Mouse (Mus musculus) lung, embryonic 14.5 days (tissue): ENCODE data around the gene Psph. TPM values are rescaled to one million over a fixed set of nuclear protein-coding genes. Genes with fewer than 3 reads are reported as not detected.

ENCODE experiments used
- ATAC-seq: fragments of 200-750 bp; cut with Nextera tagmentation; 2 replicates; pipeline ENCODE4 v1.8.0; 2017; ENCODE audit warnings: mild to moderate bottlenecking, moderate TSS enrichment, moderate library complexity; ENCODE audit not compliant: insufficient read depth
- DNase-seq: peaks from one replicate; pipeline ENCODE4 v3.0.0-alpha.2; 2015
- H3K27ac ChIP-seq: fragments of 300-500 bp; sonication (generic); 2 replicates; pipeline ENCODE4 v1.5.1; 2014; ENCODE audit warnings: low read depth, mild to moderate bottlenecking, moderate library complexity
- H3K27me3 ChIP-seq: fragments of 300-500 bp; sonication (generic); 2 replicates; pipeline ENCODE4 v1.6.1; 2014; ENCODE audit warnings: low read length, control low read depth; ENCODE audit not compliant: insufficient read depth
- H3K36me3 ChIP-seq: fragments of 300-500 bp; sonication (generic); 2 replicates; pipeline ENCODE4 v1.6.1; 2014; ENCODE audit warnings: control low read depth; ENCODE audit not compliant: insufficient read depth
- H3K4me1 ChIP-seq: fragments of 300-500 bp; sonication (generic); 2 replicates; pipeline ENCODE4 v1.6.1; 2014; ENCODE audit warnings: antibody characterized with exemption, control low read depth; ENCODE audit not compliant: insufficient read depth
- H3K4me2 ChIP-seq: fragments of 300-500 bp; sonication (generic); 2 replicates; pipeline ENCODE4 v1.6.1; 2014; ENCODE audit warnings: mild to moderate bottlenecking
- H3K4me3 ChIP-seq: fragments of 300-500 bp; sonication (generic); 2 replicates; pipeline ENCODE4 v1.5.1; 2014; ENCODE audit warnings: low read depth, low read length
- H3K9ac ChIP-seq: fragments of 300-500 bp; sonication (generic); 2 replicates; pipeline ENCODE4 v1.6.1; 2014
- H3K9me3 ChIP-seq: fragments of 300-500 bp; sonication (generic); 2 replicates; pipeline ENCODE4 v1.6.1; 2016; ENCODE audit warnings: low read depth, low read length, control low read depth
- CTCF ChIP-seq: IDR thresholded peaks from 2 replicates; pipeline ENCODE4 v1.5.1; 2016; ENCODE audit warnings: antibody characterized with exemption, low read depth
- WGBS: fragments of 180-500 bp; shearing (Covaris S2); extraction: QIAGEN DNeasy Blood & Tissue Kit; methylation state at CpG from one replicate; pipeline ENCODE4 v1.1.7; 2014; 5-methylcytosine and 5-hydroxymethylcytosine counted together
- polyA plus RNA-seq: library from polyadenylated mRNA; unstranded; fragments of >200 nt; fragmentation: Nextera tagmentation; extraction: Ambion mirVana; gene quantifications from 2 replicates; pipeline ENCODE4 v1.2.1, GENCODE M21; 2014

The Psph gene
- polyA plus RNA-seq, 1 experiment from 2014 or later, result 31.4 TPM

DNA sequence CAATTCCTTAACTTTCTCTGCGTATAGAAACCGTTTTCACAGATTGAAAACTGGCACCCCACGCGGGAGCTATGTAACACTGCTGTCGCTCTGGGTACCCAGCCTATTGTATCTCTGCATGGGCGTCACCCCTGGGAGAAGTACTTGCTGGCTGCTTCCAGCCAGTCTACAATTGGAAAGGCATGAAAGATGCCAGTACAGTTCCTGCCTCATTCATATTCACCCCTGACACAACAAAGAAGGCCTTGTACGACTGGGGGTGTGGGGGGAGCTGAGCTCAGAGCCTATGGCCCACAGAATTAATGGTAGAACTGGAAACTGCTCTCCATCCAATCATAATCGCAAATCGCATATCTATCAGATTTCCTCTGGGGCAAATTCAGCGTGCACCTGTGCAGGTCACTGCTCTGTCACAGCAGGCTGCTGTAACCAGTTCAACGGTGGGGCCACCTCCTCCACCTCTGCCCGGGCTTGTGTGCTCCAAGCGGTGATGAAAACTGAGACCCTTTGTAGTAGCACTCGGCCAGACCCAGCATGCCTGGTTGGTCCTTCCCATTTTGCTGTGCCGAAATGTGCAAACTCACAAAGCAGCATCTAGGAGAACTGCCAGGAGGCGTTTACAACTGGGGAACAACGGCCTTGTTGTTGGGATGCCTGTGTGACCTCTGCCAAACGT, 25.2 kb downstream of the Psph start:
- no peak overlapping the region for H3K4me2 ChIP-seq
- no peak overlapping the region for H3K9ac ChIP-seq
- no peak overlapping the region for H3K4me3 ChIP-seq
- ATAC-seq (no peak), DNase-seq (no peak)
- H3K9me3 ChIP-seq, result no peaks in the 10 kb centered on the region
- no peaks in the 10 kb centered on the region for H3K4me1 ChIP-seq
- 70% methylated on average over 18 of the region's 18 CpGs for WGBS
- peaks cover 15% of the 10 kb centered on the region for H3K36me3 ChIP-seq
- H3K27me3 ChIP-seq, result no peaks in the 10 kb centered on the region
- TF ChIP-seq CTCF, result no peak
- no peak overlapping the region for H3K27ac ChIP-seq

DNA sequence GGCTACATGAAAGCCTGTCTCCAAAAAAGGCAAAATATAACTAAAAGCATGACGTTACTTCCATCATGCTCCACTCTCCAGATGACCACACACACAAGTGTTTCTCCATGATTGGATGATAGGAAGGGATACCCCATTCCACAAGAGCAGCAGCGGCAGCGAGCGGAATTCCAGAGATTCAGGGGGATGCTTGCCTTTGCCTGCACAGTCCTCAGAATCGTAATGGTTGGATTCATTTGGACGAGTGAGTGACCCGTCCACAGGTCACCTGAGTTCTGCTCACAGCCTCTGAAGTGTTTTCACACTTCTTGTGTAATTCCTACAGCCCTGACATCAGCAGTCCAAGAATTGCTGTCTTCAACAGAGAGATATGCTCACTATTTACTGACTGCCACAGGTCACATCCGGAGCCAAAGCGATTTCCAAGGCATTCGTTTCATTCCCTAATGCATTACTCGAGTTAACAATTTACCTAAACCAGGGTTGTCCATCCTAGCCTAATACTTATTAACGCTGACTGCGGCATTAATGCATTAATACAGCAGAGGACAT, 27.2 kb downstream of the Psph start:
- H3K9me3 ChIP-seq, result no peaks in the 10 kb centered on the region
- DNase-seq, result no peak
- H3K4me1 ChIP-seq, result no peaks in the 10 kb centered on the region
- H3K4me3 ChIP-seq, result no peak overlapping the region
- peaks cover 24% of the 10 kb centered on the region for H3K36me3 ChIP-seq
- no peak overlapping the region for H3K4me2 ChIP-seq
- WGBS, result 78% methylated on average over 13 of the region's 13 CpGs
- H3K9ac ChIP-seq, result no peak overlapping the region
- TF ChIP-seq CTCF, result no peak
- ATAC-seq, result no peak
- no peaks in the 10 kb centered on the region for H3K27me3 ChIP-seq
- H3K27ac ChIP-seq, result no peak overlapping the region

- no peak for ATAC-seq
- no peak overlapping the region for H3K4me3 ChIP-seq
- H3K27ac ChIP-seq, result no peak overlapping the region
- H3K27me3 ChIP-seq, result no peaks in the 10 kb centered on the region
- H3K9me3 ChIP-seq, result no peaks in the 10 kb centered on the region
- no peak for TF ChIP-seq CTCF
- DNase-seq, result no peak
- no peak overlapping the region for H3K4me2 ChIP-seq
- H3K36me3 ChIP-seq, result peaks cover 26% of the 10 kb centered on the region
- no peaks in the 10 kb centered on the region for H3K4me1 ChIP-seq
- WGBS, result 91% methylated on average over 20 of the region's 20 CpGs
- H3K9ac ChIP-seq, result no peak overlapping the region
These were observed 30.4 kb downstream of the Psph start for GRCm38 (mm10) chr5:129756886-129757285.

GRCm38 (mm10) chr5:129744050-129744449, 43.2 kb downstream of the Psph start:
- no peaks in the 10 kb centered on the region for H3K4me1 ChIP-seq
- ATAC-seq, result no peak
- no peak overlapping the region for H3K27ac ChIP-seq
- no peaks in the 10 kb centered on the region for H3K9me3 ChIP-seq
- no peak overlapping the region for H3K4me2 ChIP-seq
- no peak overlapping the region for H3K9ac ChIP-seq
- H3K27me3 ChIP-seq, result no peaks in the 10 kb centered on the region
- DNase-seq, result no peak
- WGBS, result 13% methylated on average over 6 of the region's 6 CpGs
- no peak for TF ChIP-seq CTCF
- H3K4me3 ChIP-seq, result no peak overlapping the region
- H3K36me3 ChIP-seq, result peaks cover 38% of the 10 kb centered on the region; the same call in 1 of the 2 replicates

GRCm38 (mm10) chr5:129742903-129743488, 44.3 kb downstream of the Psph start:
- no peaks in the 10 kb centered on the region for H3K4me1 ChIP-seq
- no peak for DNase-seq
- no peak overlapping the region for H3K4me3 ChIP-seq
- no peak overlapping the region for H3K4me2 ChIP-seq
- WGBS, result 59% methylated on average over 7 of the region's 7 CpGs
- H3K9me3 ChIP-seq, result no peaks in the 10 kb centered on the region
- no peak for ATAC-seq
- no peak overlapping the region for H3K9ac ChIP-seq
- no peak for TF ChIP-seq CTCF
- no peaks in the 10 kb centered on the region for H3K27me3 ChIP-seq
- no peak overlapping the region for H3K27ac ChIP-seq
- peaks cover 28% of the 10 kb centered on the region; the same call in 1 of the 2 replicates for H3K36me3 ChIP-seq

GRCm38 (mm10) chr5:129740976-129741375, 46.3 kb downstream of the Psph start:
- no peaks in the 10 kb centered on the region for H3K27me3 ChIP-seq
- H3K27ac ChIP-seq, result no peak overlapping the region
- H3K4me1 ChIP-seq, result no peaks in the 10 kb centered on the region
- no peak overlapping the region for H3K4me3 ChIP-seq
- peak; percentile 75 for DNase-seq
- H3K9me3 ChIP-seq, result no peaks in the 10 kb centered on the region
- no peak overlapping the region for H3K9ac ChIP-seq
- peak; percentile 66 for TF ChIP-seq CTCF
- WGBS, result 83% methylated on average over 1 of the region's 1 CpGs
- no peak overlapping the region for H3K4me2 ChIP-seq
- no peak for ATAC-seq
- H3K36me3 ChIP-seq, result peaks cover 17% of the 10 kb centered on the region; the same call in 1 of the 2 replicates

GRCm38 (mm10) chr5:129731021-129731420, 56.2 kb downstream of the Psph start:
- Histone ChIP-seq H3K4me3 (no peak overlapping the region), H3K27ac (no peak overlapping the region; the same call in 1 of the 2 replicates), H3K27me3 (no peaks in the 10 kb centered on the region), H3K9me3 (no peaks in the 10 kb centered on the region), H3K4me1 (peaks cover 16% of the 10 kb centered on the region), H3K4me2 (no peak overlapping the region), H3K36me3 (peaks cover 3% of the 10 kb centered on the region; the same call in 1 of the 2 replicates), H3K9ac (no peak overlapping the region)
- 57% methylated on average over 5 of the region's 5 CpGs for WGBS
- DNase-seq (no peak), ATAC-seq (no peak)
- TF ChIP-seq CTCF, result no peak
